33 mouse cellular contexts compared by ENCODE assay signal in genomic region chr10:129357307-129357706, GRCm38 (mm10). TPM values are rescaled to one million over a fixed set of nuclear protein-coding genes. Genes with fewer than 3 reads are reported as not detected.
A peak's percentile ranks its signal among the peaks of the same experiment; 100 is the strongest.
DNase-seq lines count a peak whose midpoint lies in the region; ATAC-seq and TF ChIP-seq lines count a peak whose summit lies in the region.
"Had no signal": no experiment of that assay in that cellular context is flagged by ENCODE, and none has a peak within 500 bp of the region (broad histone marks: within the 10 kb centered on the region; RNA-seq: fewer than 3 reads in every experiment).

No protein-coding gene starts in this region.

- no peak overlapping the region for H3ac ChIP-seq in myocyte (ENCODE audit: control insufficient read depth, insufficient read length)

- no peak; the same call in 1 of the 2 replicates for ATAC-seq in embryonic facial prominence, embryonic 14.5 days (ENCODE audit: low read depth)
- ATAC-seq: forebrain, embryonic 14.5 days; forebrain, postnatal 0 days; intestine, embryonic 15.5 days had no signal

- no peak for TF ChIP-seq CTCF in heart, adult 2 months (IDR thresholded peaks at IDR 0.05)

- no peaks in the 10 kb centered on the region for H3K27me3 ChIP-seq in embryonic facial prominence, embryonic 14.5 days (replicated peaks; ENCODE audit: control insufficient read depth, insufficient read depth, low read length)
- H3K27me3 ChIP-seq in embryonic facial prominence, embryonic 10.5 days (replicated peaks; ENCODE audit: low read depth, poor library complexity, severe bottlenecking): no peaks in the 10 kb centered on the region
- H3K27me3 ChIP-seq in myocyte (ENCODE audit: control insufficient read depth, insufficient read depth, insufficient read length): no peaks in the 10 kb centered on the region
- H3K27me3 ChIP-seq in heart, adult 2 months (ENCODE audit: control insufficient read depth, insufficient read depth, low read length): no peaks in the 10 kb centered on the region
- H3K27me3 ChIP-seq: embryonic facial prominence, embryonic 12.5 days; hindbrain, embryonic 12.5 days; hindbrain, embryonic 15.5 days; intestine, embryonic 15.5 days had no signal

- no peaks in the 10 kb centered on the region for H3K36me3 ChIP-seq in embryonic facial prominence, embryonic 14.5 days (ENCODE audit: control insufficient read depth, insufficient read depth, low read length)
- H3K36me3 ChIP-seq in embryonic facial prominence, embryonic 10.5 days (replicated peaks): no peaks in the 10 kb centered on the region
- H3K36me3 ChIP-seq in myocyte (ENCODE audit: control insufficient read depth, insufficient read depth): no peaks in the 10 kb centered on the region
- H3K36me3 ChIP-seq in heart, adult 2 months (ENCODE audit: control insufficient read depth, insufficient read depth, low read length): no peaks in the 10 kb centered on the region
- H3K36me3 ChIP-seq: embryonic facial prominence, embryonic 12.5 days; forebrain, embryonic 10.5 days; hindbrain, embryonic 12.5 days; hindbrain, embryonic 15.5 days; intestine, embryonic 15.5 days had no signal

- WGBS in embryonic facial prominence, embryonic 14.5 days: 67% methylated on average over 5 of the region's 5 CpGs
- WGBS in embryonic facial prominence, embryonic 10.5 days: 77% methylated on average over 5 of the region's 5 CpGs
- 69% methylated on average over 5 of the region's 5 CpGs for WGBS in heart, adult 2 months

- no peak overlapping the region for H3K4me2 ChIP-seq in embryonic facial prominence, embryonic 14.5 days (ENCODE audit: low read depth, low read length)
- H3K4me2 ChIP-seq in myocyte (ENCODE audit: low read depth): peak overlapping the region; percentile 44
- H3K4me2 ChIP-seq: embryonic facial prominence, embryonic 12.5 days; heart, embryonic 11.5 days; hindbrain, embryonic 12.5 days; hindbrain, embryonic 15.5 days; intestine, embryonic 15.5 days had no signal

- 0 out of 2 replicates have a peak, but pooled peaks cover 4% of the 10 kb centered on the region for H3K9me3 ChIP-seq in embryonic facial prominence, embryonic 14.5 days (ENCODE audit: control insufficient read depth, low read length)
- H3K9me3 ChIP-seq in embryonic facial prominence, embryonic 10.5 days: peaks cover 2% of the 10 kb centered on the region; the same call in 1 of the 2 replicates
- H3K9me3 ChIP-seq: embryonic facial prominence, embryonic 12.5 days; hindbrain, embryonic 12.5 days; intestine, embryonic 15.5 days had no signal

- peak; percentile 17 for DNase-seq in embryonic facial prominence, embryonic 14.5 days (ENCODE audit: low spot score)
- no peak for DNase-seq in embryonic facial prominence, embryonic 10.5 days (ENCODE audit: low spot score)
- peak; percentile 7 to 22 for DNase-seq in layer of hippocampus, adult 8-10 months (ENCODE audit: low spot score in 2 of 2)
- peak; percentile 5 to 15 for DNase-seq in layer of hippocampus, postnatal 10 days (ENCODE audit: low spot score in 2 of 2)
- no peak for DNase-seq in heart, adult 2 months
- no peak for DNase-seq in frontal cortex, postnatal 36 days (ENCODE audit: low spot score in 2 of 2)
- DNase-seq in left cerebral cortex, postnatal 10 days (ENCODE audit: extremely low spot score in 1 of 2, low spot score in 2 of 2): no peak
- DNase-seq: adrenal gland, adult 2 months; adrenal gland, postnatal 14 days; cerebellum, adult 18-20 months; cerebellum, adult 9-10 months; cerebellum, postnatal 14 days; forebrain, postnatal 0 days; gastrocnemius, postnatal 25 days had no signal

- no peak for TF ChIP-seq EP300 in heart, adult 2 months (IDR thresholded peaks at IDR 0.05; ENCODE audit: insufficient read depth, low read depth, low read length)

- no peak overlapping the region for H3K9ac ChIP-seq in embryonic facial prominence, embryonic 14.5 days (ENCODE audit: low read depth, low read length)
- no peak overlapping the region for H3K9ac ChIP-seq in heart, adult 2 months (ENCODE audit: low read depth, low read length)
- H3K9ac ChIP-seq: embryonic facial prominence, embryonic 12.5 days; forebrain, postnatal 0 days; hindbrain, embryonic 12.5 days; hindbrain, embryonic 15.5 days; intestine, embryonic 15.5 days had no signal

- TF ChIP-seq POLR2A in myocyte (IDR thresholded peaks at IDR 0.05; ENCODE audit: insufficient read length, low read depth): no peak
- no peak for TF ChIP-seq POLR2A in heart, adult 2 months (IDR thresholded peaks at IDR 0.05; ENCODE audit: insufficient read depth, low read depth, low read length)

- intact Hi-C loops in heart, adult 2 months (cut with DNase I): no loop called here
- intact Hi-C loops in left cerebral cortex, postnatal 10 days (cut with DNase I): no loop called here

- H3K79me2 ChIP-seq in myocyte (ENCODE audit: control insufficient read depth, insufficient read depth): no peaks in the 10 kb centered on the region
- H3K79me2 ChIP-seq in heart, adult 2 months (replicated peaks; ENCODE audit: control insufficient read depth, insufficient read depth, low read length): no peaks in the 10 kb centered on the region

- no peak overlapping the region for H3K4me3 ChIP-seq in embryonic facial prominence, embryonic 14.5 days (ENCODE audit: low read depth, low read length)
- H3K4me3 ChIP-seq in embryonic facial prominence, embryonic 10.5 days: no peak overlapping the region
- no peak overlapping the region for H3K4me3 ChIP-seq in myocyte
- H3K4me3 ChIP-seq in heart, adult 2 months: no peak overlapping the region
- H3K4me3 ChIP-seq: embryonic facial prominence, embryonic 12.5 days; erythroblast, embryonic 14.5 days; forebrain, embryonic 10.5 days; hindbrain, embryonic 12.5 days; hindbrain, embryonic 15.5 days; intestine, embryonic 15.5 days had no signal

- no peak overlapping the region for H3K27ac ChIP-seq in embryonic facial prominence, embryonic 14.5 days (replicated peaks; ENCODE audit: low read depth, low read length)
- no peak overlapping the region for H3K27ac ChIP-seq in embryonic facial prominence, embryonic 10.5 days (replicated peaks)
- H3K27ac ChIP-seq in heart, adult 2 months: no peak overlapping the region
- H3K27ac ChIP-seq: embryonic facial prominence, embryonic 12.5 days; forebrain, embryonic 10.5 days; hindbrain, embryonic 12.5 days; hindbrain, embryonic 15.5 days; intestine, embryonic 15.5 days had no signal

- H3K4me1 ChIP-seq in embryonic facial prominence, embryonic 14.5 days (ENCODE audit: control insufficient read depth, insufficient read depth, low read length): no peaks in the 10 kb centered on the region
- no peaks in the 10 kb centered on the region for H3K4me1 ChIP-seq in embryonic facial prominence, embryonic 10.5 days
- no peaks in the 10 kb centered on the region for H3K4me1 ChIP-seq in heart, adult 2 months (ENCODE audit: control insufficient read depth, insufficient read depth, low read length)
- H3K4me1 ChIP-seq: embryonic facial prominence, embryonic 12.5 days; forebrain, embryonic 10.5 days; hindbrain, embryonic 12.5 days; hindbrain, embryonic 15.5 days; intestine, embryonic 15.5 days had no signal

TF ChIP-seq in myocyte, 11 proteins besides CTCF, POLR2A, EP300 and RAD21 (continues in another document):
- TF ChIP-seq MAX (IDR thresholded peaks at IDR 0.05; ENCODE audit: low read depth) (no peak), REST (IDR thresholded peaks at IDR 0.05; ENCODE audit: insufficient read depth, insufficient read length) (no peak)

RNA-seq across cellular contexts. Expression of gene Olfr782, which starts 8.7 kb away (rescaled TPM):
- not detected in 2 replicates for polyA plus RNA-seq in embryonic facial prominence, embryonic 14.5 days (2014; fragmentation: Nextera tagmentation; extraction: Ambion mirVana)
- polyA plus RNA-seq in embryonic facial prominence, embryonic 10.5 days (2016; fragmentation: Nextera tagmentation; extraction: Ambion mirVana): not detected in 2 replicates
- total RNA-seq in layer of hippocampus, adult 8-10 months (2022): not detected
- not detected for total RNA-seq in layer of hippocampus, postnatal 10 days (2021)
- not detected for polyA plus RNA-seq in myocyte (2012; fragmentation: generic; extraction: Trizol)
- not detected for total RNA-seq in heart, adult 2 months (2021)
- not detected in 2 replicates for polyA plus RNA-seq in heart, adult 2 months (2012; rRNA removed)
- not detected for total RNA-seq in left cerebral cortex, postnatal 10 days (2021)
- total RNA-seq: adrenal gland, adult 2 months; adrenal gland, postnatal 14 days; forebrain, postnatal 0 days; gastrocnemius, adult 8-10 months; gastrocnemius, postnatal 25 days; heart, adult 8-10 months; heart, postnatal 25 days; hematopoietic stem cell, adult 5-6 weeks; MEL had no signal
- polyA plus RNA-seq: adrenal gland, adult 2 months; brain, embryonic 14.5 days; embryonic facial prominence, embryonic 12.5 days; erythroblast, embryonic 14.5 days; forebrain, embryonic 10.5 days; forebrain, embryonic 14.5 days; forebrain, postnatal 0 days; frontal cortex, adult 2 months; gonadal fat pad, adult 2 months; heart, embryonic 11.5 days; heart, embryonic 14.5 days; heart, postnatal 0 days; hindbrain, embryonic 12.5 days; hindbrain, embryonic 15.5 days; intestine, embryonic 15.5 days had no signal

RNA-seq across cellular contexts. Expression of gene Olfr784, which starts 26.6 kb away (rescaled TPM):
- polyA plus RNA-seq in embryonic facial prominence, embryonic 14.5 days (2014; fragmentation: Nextera tagmentation; extraction: Ambion mirVana): 0.14 TPM in 1 of 2 replicates, not detected in the other
- 0.05 and 0.06 TPM in 2 replicates for polyA plus RNA-seq in embryonic facial prominence, embryonic 10.5 days (2016; fragmentation: Nextera tagmentation; extraction: Ambion mirVana)
- total RNA-seq in layer of hippocampus, adult 8-10 months (2022): under 1 TPM in 3 of 4 experiments, not detected in 1; 0.14 to 0.23 (median 0.22) TPM
- under 1 TPM in 1 of 2 experiments, not detected in 1; 0.18 TPM for total RNA-seq in layer of hippocampus, postnatal 10 days (2021)
- polyA plus RNA-seq in myocyte (2012; fragmentation: generic; extraction: Trizol): 0.02 TPM
- under 1 TPM; 0.07 to 0.10 TPM for total RNA-seq in heart, adult 2 months (2021)
- polyA plus RNA-seq in heart, adult 2 months (2012; rRNA removed): 0.06 TPM in 1 of 2 replicates, not detected in the other
- under 1 TPM; 0.22 to 0.24 TPM for total RNA-seq in left cerebral cortex, postnatal 10 days (2021)
- total RNA-seq: adrenal gland, adult 2 months; adrenal gland, postnatal 14 days; gastrocnemius, adult 8-10 months; gastrocnemius, postnatal 25 days; heart, adult 8-10 months; heart, postnatal 25 days; hematopoietic stem cell, adult 5-6 weeks had no signal
- polyA plus RNA-seq: adrenal gland, adult 2 months; erythroblast, embryonic 14.5 days; heart, embryonic 11.5 days; heart, postnatal 0 days; hindbrain, embryonic 12.5 days; intestine, embryonic 15.5 days had no signal

RNA-seq across cellular contexts. Expression of gene Olfr781, which starts 28.7 kb away (rescaled TPM):
- not detected in 2 replicates for polyA plus RNA-seq in embryonic facial prominence, embryonic 14.5 days (2014; fragmentation: Nextera tagmentation; extraction: Ambion mirVana)
- not detected in 2 replicates for polyA plus RNA-seq in embryonic facial prominence, embryonic 10.5 days (2016; fragmentation: Nextera tagmentation; extraction: Ambion mirVana)
- not detected for total RNA-seq in layer of hippocampus, adult 8-10 months (2022)
- total RNA-seq in layer of hippocampus, postnatal 10 days (2021): not detected
- polyA plus RNA-seq in myocyte (2012; fragmentation: generic; extraction: Trizol): not detected
- not detected for total RNA-seq in heart, adult 2 months (2021)
- not detected in 2 replicates for polyA plus RNA-seq in heart, adult 2 months (2012; rRNA removed)
- not detected for total RNA-seq in left cerebral cortex, postnatal 10 days (2021)
- total RNA-seq: adrenal gland, adult 2 months; adrenal gland, postnatal 14 days; forebrain, postnatal 0 days; gastrocnemius, adult 8-10 months; gastrocnemius, postnatal 25 days; heart, adult 8-10 months; heart, postnatal 25 days; hematopoietic stem cell, adult 5-6 weeks; MEL had no signal
- polyA plus RNA-seq: adrenal gland, adult 2 months; brain, embryonic 14.5 days; embryonic facial prominence, embryonic 12.5 days; erythroblast, embryonic 14.5 days; forebrain, embryonic 10.5 days; forebrain, embryonic 14.5 days; forebrain, postnatal 0 days; frontal cortex, adult 2 months; gonadal fat pad, adult 2 months; heart, embryonic 11.5 days; heart, embryonic 14.5 days; heart, postnatal 0 days; hindbrain, embryonic 12.5 days; hindbrain, embryonic 15.5 days; intestine, embryonic 15.5 days had no signal

RNA-seq across cellular contexts. Expression of gene Olfr780, which starts 39.4 kb away (rescaled TPM):
- not detected in 2 replicates for polyA plus RNA-seq in embryonic facial prominence, embryonic 14.5 days (2014; fragmentation: Nextera tagmentation; extraction: Ambion mirVana)
- polyA plus RNA-seq in embryonic facial prominence, embryonic 10.5 days (2016; fragmentation: Nextera tagmentation; extraction: Ambion mirVana): not detected in 2 replicates
- total RNA-seq in layer of hippocampus, adult 8-10 months (2022): not detected
- total RNA-seq in layer of hippocampus, postnatal 10 days (2021): not detected
- not detected for polyA plus RNA-seq in myocyte (2012; fragmentation: generic; extraction: Trizol)
- total RNA-seq in heart, adult 2 months (2021): not detected
- polyA plus RNA-seq in heart, adult 2 months (2012; rRNA removed): not detected in 2 replicates
- total RNA-seq in left cerebral cortex, postnatal 10 days (2021): not detected
- total RNA-seq: adrenal gland, adult 2 months; adrenal gland, postnatal 14 days; forebrain, postnatal 0 days; gastrocnemius, adult 8-10 months; gastrocnemius, postnatal 25 days; heart, adult 8-10 months; heart, postnatal 25 days; hematopoietic stem cell, adult 5-6 weeks; MEL had no signal
- polyA plus RNA-seq: adrenal gland, adult 2 months; brain, embryonic 14.5 days; embryonic facial prominence, embryonic 12.5 days; erythroblast, embryonic 14.5 days; forebrain, embryonic 10.5 days; forebrain, embryonic 14.5 days; forebrain, postnatal 0 days; frontal cortex, adult 2 months; gonadal fat pad, adult 2 months; heart, embryonic 11.5 days; heart, embryonic 14.5 days; heart, postnatal 0 days; hindbrain, embryonic 12.5 days; hindbrain, embryonic 15.5 days; intestine, embryonic 15.5 days had no signal

RNA-seq across cellular contexts. Expression of gene Olfr785, which starts 47.9 kb away (rescaled TPM):
- not detected in 2 replicates for polyA plus RNA-seq in embryonic facial prominence, embryonic 14.5 days (2014; fragmentation: Nextera tagmentation; extraction: Ambion mirVana)
- polyA plus RNA-seq in embryonic facial prominence, embryonic 10.5 days (2016; fragmentation: Nextera tagmentation; extraction: Ambion mirVana): not detected in 2 replicates
- not detected for total RNA-seq in layer of hippocampus, adult 8-10 months (2022)
- not detected for total RNA-seq in layer of hippocampus, postnatal 10 days (2021)
- polyA plus RNA-seq in myocyte (2012; fragmentation: generic; extraction: Trizol): not detected
- total RNA-seq in heart, adult 2 months (2021): not detected
- polyA plus RNA-seq in heart, adult 2 months (2012; rRNA removed): not detected in 2 replicates
- not detected for total RNA-seq in left cerebral cortex, postnatal 10 days (2021)
- total RNA-seq: adrenal gland, adult 2 months; adrenal gland, postnatal 14 days; forebrain, postnatal 0 days; gastrocnemius, adult 8-10 months; gastrocnemius, postnatal 25 days; heart, adult 8-10 months; heart, postnatal 25 days; hematopoietic stem cell, adult 5-6 weeks; MEL had no signal
- polyA plus RNA-seq: adrenal gland, adult 2 months; brain, embryonic 14.5 days; embryonic facial prominence, embryonic 12.5 days; erythroblast, embryonic 14.5 days; forebrain, embryonic 10.5 days; forebrain, embryonic 14.5 days; forebrain, postnatal 0 days; frontal cortex, adult 2 months; gonadal fat pad, adult 2 months; heart, embryonic 11.5 days; heart, embryonic 14.5 days; heart, postnatal 0 days; hindbrain, embryonic 12.5 days; hindbrain, embryonic 15.5 days; intestine, embryonic 15.5 days had no signal

Comparison
In these comparisons a context has a peak if more than half of its experiments do, and no peak if none do; other contexts are left out.
1. DNase-seq: peak in embryonic facial prominence, embryonic 14.5 days (single experiment), layer of hippocampus, adult 8-10 months (2 of 2) and layer of hippocampus, postnatal 10 days (2 of 2); none in embryonic facial prominence, embryonic 10.5 days (single experiment), heart, adult 2 months (0 of 2), frontal cortex, postnatal 36 days (0 of 2) and left cerebral cortex, postnatal 10 days (0 of 2).